Mouse (Mus musculus) lung, embryonic 14.5 days (tissue): Measurements from ENCODE around the gene Ift122. TPM values are rescaled to one million over a fixed set of nuclear protein-coding genes. Genes with fewer than 3 reads are reported as not detected.

Experiments
- ATAC-seq: fragments of 200-750 bp; cut with Nextera tagmentation; 2 replicates; pipeline ENCODE4 v1.8.0; 2017; ENCODE audit warnings: mild to moderate bottlenecking, moderate TSS enrichment, moderate library complexity; ENCODE audit not compliant: insufficient read depth
- DNase-seq: peaks from one replicate; pipeline ENCODE4 v3.0.0-alpha.2; 2015
- H3K27ac ChIP-seq: fragments of 300-500 bp; sonication (generic); 2 replicates; pipeline ENCODE4 v1.5.1; 2014; ENCODE audit warnings: low read depth, mild to moderate bottlenecking, moderate library complexity
- H3K27me3 ChIP-seq: fragments of 300-500 bp; sonication (generic); 2 replicates; pipeline ENCODE4 v1.6.1; 2014; ENCODE audit warnings: low read length, control low read depth; ENCODE audit not compliant: insufficient read depth
- H3K36me3 ChIP-seq: fragments of 300-500 bp; sonication (generic); 2 replicates; pipeline ENCODE4 v1.6.1; 2014; ENCODE audit warnings: control low read depth; ENCODE audit not compliant: insufficient read depth
- H3K4me1 ChIP-seq: fragments of 300-500 bp; sonication (generic); 2 replicates; pipeline ENCODE4 v1.6.1; 2014; ENCODE audit warnings: antibody characterized with exemption, control low read depth; ENCODE audit not compliant: insufficient read depth
- H3K4me2 ChIP-seq: fragments of 300-500 bp; sonication (generic); 2 replicates; pipeline ENCODE4 v1.6.1; 2014; ENCODE audit warnings: mild to moderate bottlenecking
- H3K4me3 ChIP-seq: fragments of 300-500 bp; sonication (generic); 2 replicates; pipeline ENCODE4 v1.5.1; 2014; ENCODE audit warnings: low read depth, low read length
- H3K9ac ChIP-seq: fragments of 300-500 bp; sonication (generic); 2 replicates; pipeline ENCODE4 v1.6.1; 2014
- H3K9me3 ChIP-seq: fragments of 300-500 bp; sonication (generic); 2 replicates; pipeline ENCODE4 v1.6.1; 2016; ENCODE audit warnings: low read depth, low read length, control low read depth
- CTCF ChIP-seq: IDR thresholded peaks from 2 replicates; pipeline ENCODE4 v1.5.1; 2016; ENCODE audit warnings: antibody characterized with exemption, low read depth
- WGBS: fragments of 180-500 bp; shearing (Covaris S2); extraction: QIAGEN DNeasy Blood & Tissue Kit; methylation state at CpG from one replicate; pipeline ENCODE4 v1.1.7; 2014; 5-methylcytosine and 5-hydroxymethylcytosine counted together
- polyA plus RNA-seq: library from polyadenylated mRNA; unstranded; fragments of >200 nt; fragmentation: Nextera tagmentation; extraction: Ambion mirVana; gene quantifications from 2 replicates; pipeline ENCODE4 v1.2.1, GENCODE M21; 2014

Gene Ift122
- polyA plus RNA-seq, 1 experiment from 2014 or later: 25.6 TPM

DNA sequence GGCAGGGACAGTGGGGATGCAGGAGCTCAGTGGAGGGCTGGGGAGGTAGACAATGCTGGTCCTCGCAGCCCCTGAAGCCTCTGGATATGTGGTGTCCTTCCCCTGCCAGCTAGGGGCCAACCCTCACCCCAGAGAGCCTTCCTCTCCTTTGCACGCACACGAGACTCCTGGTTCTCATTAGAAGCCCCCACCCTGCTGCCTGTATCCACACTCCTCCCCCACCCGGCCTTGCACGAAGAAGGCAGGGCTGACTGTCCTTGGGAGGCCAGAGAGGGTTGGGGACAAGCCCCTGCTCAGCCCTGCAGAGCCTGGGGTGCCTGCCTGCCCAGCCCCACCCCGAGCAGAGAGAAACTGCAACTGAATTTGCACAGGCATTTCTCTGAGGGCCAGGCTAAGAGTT, 104.4 kb downstream of the Ift122 start:
- TF ChIP-seq CTCF: no peak
- 34% methylated on average over 6 of the region's 6 CpGs for WGBS

DNA sequence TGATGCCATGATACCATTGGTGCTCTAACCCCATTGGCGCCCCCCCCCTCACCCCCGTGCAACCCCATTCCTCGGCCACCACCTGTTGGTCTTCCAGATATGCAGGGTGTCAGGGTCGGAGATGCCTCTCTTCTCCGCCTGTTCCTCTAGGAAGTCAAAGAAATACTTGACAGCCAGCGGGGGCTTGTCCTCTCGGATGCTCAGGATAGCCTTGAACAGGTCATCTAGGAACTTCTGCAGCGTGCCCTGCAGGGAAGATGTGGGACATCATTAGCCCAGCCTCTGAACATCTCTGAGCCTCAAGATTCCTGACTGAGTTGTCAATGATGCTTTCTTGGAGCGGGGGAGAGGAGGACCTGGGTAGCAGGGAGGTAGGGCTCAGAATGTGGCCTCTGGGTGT, 105.2 kb downstream of the Ift122 start:
- peaks cover 87% of the 10 kb centered on the region for H3K36me3 ChIP-seq
- ATAC-seq: no peak

More for the DNA sequence above, 104.4 kb downstream of the Ift122 start:
- Histone ChIP-seq H3K4me3 (no peak overlapping the region), H3K9me3 (no peaks in the 10 kb centered on the region), H3K27ac (peak overlapping the region; percentile 92), H3K36me3 (peaks cover 82% of the 10 kb centered on the region), H3K4me1 (peaks cover 49% of the 10 kb centered on the region), H3K4me2 (no peak overlapping the region), H3K27me3 (no peaks in the 10 kb centered on the region), H3K9ac (peak overlapping the region; percentile 37; the same call in 1 of the 2 replicates)
- ATAC-seq: no peak
- DNase-seq: no peak

DNA sequence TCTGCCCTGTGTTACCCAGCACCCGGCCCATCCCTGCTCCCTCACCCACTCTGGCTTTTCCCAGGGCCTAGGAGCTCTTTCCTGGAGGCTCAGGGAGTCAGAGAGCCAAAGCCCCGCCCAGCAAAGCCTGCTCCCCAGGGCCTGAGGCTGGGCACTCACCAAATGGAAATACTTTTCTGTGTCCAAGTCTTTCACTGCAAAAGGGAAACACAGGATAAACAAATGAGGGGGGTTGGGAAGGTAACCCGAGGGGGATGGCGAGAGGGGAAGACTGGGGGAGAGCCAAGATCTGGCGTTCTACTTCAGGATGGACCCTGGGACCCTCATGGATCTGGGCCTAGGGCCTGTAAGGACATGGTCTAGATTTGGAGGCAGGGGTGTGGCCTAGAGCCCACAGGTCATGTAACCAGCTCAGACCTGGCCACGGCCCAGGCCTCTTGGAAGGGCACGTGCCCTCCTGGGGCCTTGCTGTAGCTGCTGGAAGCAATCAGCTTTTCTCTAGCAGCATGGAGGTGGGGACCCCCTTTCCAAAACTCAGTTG, 106.0 kb downstream of the Ift122 start:
- 48% methylated on average over 7 of the region's 7 CpGs for WGBS
- Histone ChIP-seq H3K9me3 (no peaks in the 10 kb centered on the region), H3K4me1 (peaks cover 48% of the 10 kb centered on the region), H3K27ac (peak overlapping the region; percentile 63; the same call in 1 of the 2 replicates), H3K27me3 (no peaks in the 10 kb centered on the region), H3K9ac (peak overlapping the region; percentile 13; the same call in 1 of the 2 replicates), H3K36me3 (peaks cover 87% of the 10 kb centered on the region), H3K4me3 (no peak overlapping the region), H3K4me2 (no peak overlapping the region)
- no peak for TF ChIP-seq CTCF
- DNase-seq (peak; percentile 82), ATAC-seq (no peak)

More for the DNA sequence above, 105.2 kb downstream of the Ift122 start:
- 79% methylated on average over 9 of the region's 9 CpGs for WGBS
- Histone ChIP-seq H3K4me1 (peaks cover 49% of the 10 kb centered on the region), H3K27ac (peak overlapping the region; percentile 92; the same call in 1 of the 2 replicates), H3K4me2 (no peak overlapping the region), H3K27me3 (no peaks in the 10 kb centered on the region), H3K9ac (no peak overlapping the region), H3K9me3 (no peaks in the 10 kb centered on the region), H3K4me3 (no peak overlapping the region)
- DNase-seq: no peak
- TF ChIP-seq CTCF: no peak

DNA sequence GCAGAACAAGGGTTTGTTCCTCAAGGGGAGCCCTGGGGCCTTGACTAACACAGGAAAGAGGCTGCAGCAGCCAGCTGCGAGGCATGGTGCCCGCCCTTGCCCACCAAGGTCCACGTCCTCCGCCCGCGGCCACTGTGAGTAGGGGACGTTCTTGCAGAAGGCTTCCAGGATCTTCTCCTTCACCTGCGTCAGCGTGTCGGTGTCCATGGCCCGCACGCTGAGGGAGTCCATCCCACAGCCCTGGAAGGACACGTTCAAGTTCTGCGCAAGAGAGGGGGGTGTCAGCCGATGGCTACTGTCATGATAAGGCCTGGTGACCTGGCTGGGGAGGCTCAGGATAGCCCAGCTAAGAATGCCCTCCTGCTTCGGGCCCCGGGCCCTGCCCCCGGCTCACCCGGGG, 107.1 kb downstream of the Ift122 start:
- Histone ChIP-seq H3K4me3 (no peak overlapping the region), H3K4me2 (no peak overlapping the region), H3K27me3 (no peaks in the 10 kb centered on the region), H3K9ac (no peak overlapping the region), H3K27ac (no peak overlapping the region), H3K4me1 (peaks cover 37% of the 10 kb centered on the region), H3K9me3 (no peaks in the 10 kb centered on the region), H3K36me3 (peaks cover 85% of the 10 kb centered on the region)
- TF ChIP-seq CTCF: no peak
- ATAC-seq (no peak), DNase-seq (no peak)
- WGBS: 91% methylated on average over 19 of the region's 19 CpGs

DNA sequence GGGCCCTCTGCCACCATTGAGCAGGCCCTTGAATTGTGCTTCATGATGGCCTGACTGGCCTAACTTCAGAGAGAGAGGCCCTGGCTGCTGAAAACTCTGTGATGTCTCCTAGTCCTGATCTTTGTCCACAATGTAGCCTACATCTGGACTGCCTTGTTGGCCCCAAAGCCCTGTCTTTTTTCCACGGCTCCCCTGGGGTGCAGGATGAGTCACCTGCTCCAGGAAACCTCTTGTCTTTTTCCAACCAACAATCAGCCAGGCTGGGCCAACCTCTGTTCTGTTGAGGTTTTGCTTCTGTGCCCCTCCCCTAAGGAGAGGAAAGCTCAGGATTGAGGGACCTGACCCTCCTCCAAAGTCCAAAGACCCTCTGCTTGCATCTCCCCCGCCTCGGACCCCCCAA, 108.5 kb downstream of the Ift122 start:
- TF ChIP-seq CTCF: no peak
- 80% methylated on average over 3 of the region's 3 CpGs for WGBS

DNA sequence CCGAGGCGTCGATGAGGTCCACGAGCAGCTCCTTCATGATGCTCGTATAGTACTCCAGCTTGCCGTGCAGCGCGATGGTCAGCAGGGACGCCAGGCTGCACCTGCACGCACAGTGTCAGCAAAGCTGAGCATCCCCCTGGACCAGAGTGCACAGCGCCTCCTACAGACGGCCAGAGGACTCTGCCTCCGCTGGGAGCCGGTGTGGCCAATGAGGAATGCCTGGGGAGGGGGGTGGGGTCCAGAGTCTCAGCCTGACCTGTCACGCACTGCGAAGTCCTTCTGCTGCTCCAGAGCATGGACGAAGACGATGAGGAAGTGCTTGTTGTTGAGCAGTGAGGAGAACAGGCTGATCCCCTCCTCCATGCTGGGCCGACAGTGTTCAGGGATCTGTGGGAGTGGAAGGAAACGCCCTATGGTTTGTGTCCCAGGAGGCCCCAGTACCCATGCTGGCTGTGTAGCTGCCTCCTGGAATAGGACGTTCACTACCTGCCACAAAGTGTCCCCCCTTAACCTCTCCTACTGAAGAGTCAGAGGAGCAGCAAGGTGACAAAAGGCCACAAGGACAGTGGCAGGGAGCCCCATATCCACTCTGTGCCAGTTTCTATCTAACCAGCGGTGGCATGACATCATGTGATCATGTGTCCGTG, 109.3 kb downstream of the Ift122 start:
- no peaks in the 10 kb centered on the region for H3K27me3 ChIP-seq
- ATAC-seq: no peak

More for the DNA sequence above, 108.5 kb downstream of the Ift122 start:
- Histone ChIP-seq H3K9me3 (no peaks in the 10 kb centered on the region), H3K4me1 (peaks cover 27% of the 10 kb centered on the region), H3K4me3 (no peak overlapping the region), H3K27ac (no peak overlapping the region), H3K9ac (no peak overlapping the region), H3K4me2 (no peak overlapping the region), H3K36me3 (peaks cover 90% of the 10 kb centered on the region), H3K27me3 (no peaks in the 10 kb centered on the region)
- DNase-seq (no peak), ATAC-seq (no peak)

DNA sequence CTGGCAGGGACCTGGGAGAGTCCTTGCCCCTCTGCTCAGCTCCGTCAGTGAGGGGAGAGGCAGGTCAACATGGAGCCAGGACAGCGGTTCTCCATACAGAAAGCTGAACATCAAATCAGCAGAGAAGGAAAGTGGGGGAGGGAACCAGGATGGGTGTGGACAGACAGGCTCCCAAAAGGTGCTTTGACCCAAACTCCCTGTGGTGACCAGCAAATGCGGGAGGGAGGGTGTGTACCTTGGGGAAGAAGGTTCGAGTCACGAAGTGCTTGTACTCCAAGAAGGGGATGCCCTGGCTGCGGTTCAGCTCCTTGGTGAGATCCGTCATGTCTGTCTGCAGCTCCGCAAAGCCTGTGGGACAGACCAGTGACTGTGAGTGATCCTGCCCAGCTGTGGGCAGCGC, 110.4 kb downstream of the Ift122 start:
- no peak for TF ChIP-seq CTCF
- H3K4me3 ChIP-seq: no peak overlapping the region
- DNase-seq: no peak
- no peak for ATAC-seq
- peaks cover 11% of the 10 kb centered on the region for H3K4me1 ChIP-seq
- 63% methylated on average over 9 of the region's 9 CpGs for WGBS
- peaks cover 97% of the 10 kb centered on the region for H3K36me3 ChIP-seq
- no peaks in the 10 kb centered on the region for H3K27me3 ChIP-seq
- H3K27ac ChIP-seq: no peak overlapping the region
- H3K4me2 ChIP-seq: no peak overlapping the region
- no peak overlapping the region for H3K9ac ChIP-seq
- no peaks in the 10 kb centered on the region for H3K9me3 ChIP-seq

More for the DNA sequence above, 109.3 kb downstream of the Ift122 start:
- peaks cover 93% of the 10 kb centered on the region for H3K36me3 ChIP-seq
- H3K9ac ChIP-seq: no peak overlapping the region
- no peak overlapping the region for H3K27ac ChIP-seq
- WGBS: 55% methylated on average over 23 of the region's 23 CpGs
- H3K4me3 ChIP-seq: no peak overlapping the region
- no peak overlapping the region for H3K4me2 ChIP-seq
- DNase-seq: no peak
- peaks cover 22% of the 10 kb centered on the region for H3K4me1 ChIP-seq
- TF ChIP-seq CTCF: peak; percentile 69
- no peaks in the 10 kb centered on the region for H3K9me3 ChIP-seq
